Mouse (Mus musculus) gastrocnemius, postnatal 4 days (tissue): ENCODE results near the gene Asb17. TPM values are rescaled to one million over a fixed set of nuclear protein-coding genes. Genes with fewer than 3 reads are reported as not detected.

ENCODE experiments used
- DNase-seq, 2 experiments: peaks; one replicate each; pipeline ENCODE4 v3.0.0; 2021 to 2022; ENCODE audit warnings: low spot score in 2 of 2, mixed read lengths in 2 of 2
- total RNA-seq, 2 experiments: library from RNA; stranded (reverse); gene quantifications; 2 replicates each; pipeline ENCODE4 v1.2.3; 2021

Gene Asb17
- total RNA-seq, 2 experiments from 2014 or later = not detected

GRCm38 (mm10) chr3:153888141-153888540 lies 44.1 kb downstream of the Asb17 start:
- no peak for DNase-seq

GRCm38 (mm10) chr3:153889188-153889781 lies 45.3 kb downstream of the Asb17 start:
- no peak for DNase-seq

GRCm38 (mm10) chr3:153895454-153895853 lies 51.4 kb downstream of the Asb17 start:
- DNase-seq = no peak

GRCm38 (mm10) chr3:153897216-153897615 lies 53.2 kb downstream of the Asb17 start:
- no peak for DNase-seq

- no peak for DNase-seq
Measured at GRCm38 (mm10) chr3:153901904-153902303, 57.9 kb downstream of the Asb17 start.

GRCm38 (mm10) chr3:153902595-153902994 lies 58.6 kb downstream of the Asb17 start:
- DNase-seq = no peak

- peak in 1 of 2 experiments; percentile 21 for DNase-seq
Measured at GRCm38 (mm10) chr3:153904586-153904985, 60.6 kb downstream of the Asb17 start.

Other genes with a start within 250 kb of the Asb17 start
- 10 to 100 TPM; 10.5 to 10.6 TPM for gene St6galnac3, start 119.0 kb upstream of the Asb17 start, total RNA-seq
- gene Msh4, start 61.9 kb downstream of the Asb17 start, total RNA-seq = under 1 TPM; 0.17 to 0.21 TPM
- 10 to 100 TPM; 63.4 to 74.3 TPM for gene Rabggtb, start 68.8 kb downstream of the Asb17 start, total RNA-seq
- 100 to 1,000 TPM; 242 to 298 TPM for gene Acadm, start 100.4 kb downstream of the Asb17 start, total RNA-seq
- gene Slc44a5, start 129.2 kb downstream of the Asb17 start, total RNA-seq = 1 to 10 TPM; 2.8 to 3.0 TPM